Mouse (Mus musculus) ES-E14 (cell line): ENCODE measurements around the gene Slc44a4. TPM values are rescaled to one million over a fixed set of nuclear protein-coding genes. Genes with fewer than 3 reads are reported as not detected.
"Not testable (repeated sequence)": the region's sequence is repeated elsewhere in the genome, so short reads cannot be mapped to it uniquely, and the experiment has no call there.

Source experiments
- DNase-seq: peaks from one replicate; pipeline ENCODE4 v3.0.0-alpha.2; 2013; ENCODE audit warnings: low read depth, low spot score
- H3K27ac ChIP-seq: 2 replicates; pipeline ENCODE4 v1.5.1; 2012; ENCODE audit warnings: low read depth, mild to moderate bottlenecking, low read length, moderate library complexity, mixed read lengths; ENCODE audit not compliant: poor library complexity, insufficient read depth, severe bottlenecking
- H3K36me3 ChIP-seq: 2 replicates; pipeline ENCODE4 v1.6.1; 2012; ENCODE audit warnings: mild to moderate bottlenecking, low read length, moderate library complexity, mixed read lengths; ENCODE audit not compliant: control insufficient read depth, poor library complexity, insufficient read depth, severe bottlenecking
- H3K4me1 ChIP-seq, 2 experiments: fragments of 150-350 bp in 1 of 2; sonication (generic) in 1 of 2; 2 replicates each; pipeline ENCODE4 v1.6.1; 2012; ENCODE audit warnings: low read length in 2 of 2, mild to moderate bottlenecking in 1 of 2, mixed read lengths in 1 of 2; ENCODE audit not compliant: control insufficient read depth in 2 of 2, insufficient read depth in 2 of 2, poor library complexity in 1 of 2
- H3K4me3 ChIP-seq, 2 experiments: fragments of 150-350 bp in 1 of 2; sonication (generic) in 1 of 2; 2 replicates each; pipeline ENCODE4 v1.5.1; 2012; ENCODE audit warnings: low read length in 2 of 2, low read depth in 1 of 2, mild to moderate bottlenecking in 1 of 2, mixed read lengths in 1 of 2; ENCODE audit not compliant: insufficient read depth in 1 of 2, poor library complexity in 1 of 2, severe bottlenecking in 1 of 2
- H3K9ac ChIP-seq: 2 replicates; pipeline ENCODE4 v1.6.1; 2012; ENCODE audit warnings: low read depth, mild to moderate bottlenecking, low read length, mixed read lengths; ENCODE audit not compliant: poor library complexity, insufficient read depth, severe bottlenecking
- H3K9me3 ChIP-seq: fragments of 150-350 bp; sonication (generic); 2 replicates; pipeline ENCODE4 v1.6.1; 2012; ENCODE audit warnings: low read depth, mild to moderate bottlenecking, low read length; ENCODE audit not compliant: control insufficient read depth, insufficient read depth
- CHD2 ChIP-seq: IDR thresholded peaks from 2 replicates; pipeline ENCODE4 v1.6.1; 2014; ENCODE audit warnings: mild to moderate bottlenecking, low read depth, low read length, inconsistent platforms
- HCFC1 ChIP-seq: IDR thresholded peaks from 2 replicates; pipeline ENCODE4 v1.6.1; 2012; ENCODE audit warnings: low read length, inconsistent platforms, borderline replicate concordance; ENCODE audit not compliant: insufficient read depth
- MAFK ChIP-seq: IDR thresholded peaks from 2 replicates; pipeline ENCODE4 v1.6.1; 2014; ENCODE audit warnings: mild to moderate bottlenecking, low read depth, low read length, inconsistent platforms; ENCODE audit not compliant: insufficient read depth
- ZC3H11A ChIP-seq: IDR thresholded peaks from 2 replicates; pipeline ENCODE4 v1.6.1; 2012; ENCODE audit warnings: low read depth, mild to moderate bottlenecking, inconsistent platforms, low read length, borderline replicate concordance
- ZNF384 ChIP-seq: IDR thresholded peaks from 2 replicates; pipeline ENCODE4 v1.6.1; 2012; ENCODE audit warnings: low read depth, low read length, inconsistent platforms
- in situ Hi-C, 2 experiments: fragments of 600-800 bp; cut with MboI; formaldehyde crosslinking; loops; one replicate each; pipeline ENCODE4 v1.15.1; 2025; ENCODE audit warnings: low sequenced_read_pairs in 2 of 2, inconsistent platforms in 1 of 2; ENCODE audit not compliant: unreplicated experiment in 2 of 2
- total RNA-seq: library from RNA; depleted of rRNA; stranded (reverse); fragments of 300-350 nt; gene quantifications from 2 replicates; pipeline ENCODE4 v1.2.3, GENCODE M21; 2012

The Slc44a4 gene
- total RNA-seq, 1 experiment: 5.5 TPM

GRCm38 (mm10) chr17:34953904-34954303, 39.6 kb downstream of the Slc44a4 start:
- Histone ChIP-seq H3K36me3 (peaks cover 27% of the 10 kb centered on the region), H3K4me1 (no peaks in the 10 kb centered on the region), H3K9me3 (no peaks in the 10 kb centered on the region), H3K4me3 (no peak overlapping the region), H3K27ac (no peak overlapping the region), H3K9ac (no peak overlapping the region)
- in situ Hi-C loops: no loop called here
- no peak for DNase-seq
- TF ChIP-seq HCFC1: no peak
- no peak for TF ChIP-seq CHD2
- no peak for TF ChIP-seq ZNF384
- no peak for TF ChIP-seq ZC3H11A

- Histone ChIP-seq H3K9ac (no peak overlapping the region), H3K27ac (no peak overlapping the region), H3K4me1 (no peaks in the 10 kb centered on the region), H3K36me3 (peaks cover 24% of the 10 kb centered on the region), H3K9me3 (no peaks in the 10 kb centered on the region), H3K4me3 (no peak overlapping the region)
- TF ChIP-seq ZC3H11A: no peak
- TF ChIP-seq MAFK: no peak
- TF ChIP-seq HCFC1: no peak
- TF ChIP-seq CHD2: no peak
- no peak for TF ChIP-seq ZNF384
- in situ Hi-C loops: no loop called here
- no peak for DNase-seq
Measured at GRCm38 (mm10) chr17:34954831-34955230, 40.6 kb downstream of the Slc44a4 start.

- Histone ChIP-seq H3K4me3 (no peak overlapping the region), H3K9me3 (no peaks in the 10 kb centered on the region), H3K27ac (no peak overlapping the region), H3K36me3 (peaks cover 13% of the 10 kb centered on the region), H3K9ac (no peak overlapping the region), H3K4me1 (peaks cover 0 to 2% of the 10 kb centered on the region in 2 experiments; a peak in 1 of 4 replicates)
- DNase-seq: no peak
- TF ChIP-seq ZNF384 (no peak), MAFK (no peak), ZC3H11A (no peak), HCFC1 (no peak)
- in situ Hi-C loops: no loop called here
Measured at GRCm38 (mm10) chr17:34955884-34956283, 41.6 kb downstream of the Slc44a4 start.

GRCm38 (mm10) chr17:34956340-34956739, 42.1 kb downstream of the Slc44a4 start:
- no peak overlapping the region for H3K27ac ChIP-seq
- H3K9me3 ChIP-seq: no peaks in the 10 kb centered on the region
- H3K9ac ChIP-seq: no peak overlapping the region
- no peak overlapping the region for H3K4me3 ChIP-seq
- H3K36me3 ChIP-seq: peaks cover 9% of the 10 kb centered on the region
- H3K4me1 ChIP-seq: peaks cover 0 to 2% of the 10 kb centered on the region in 2 experiments; a peak in 1 of 4 replicates
- in situ Hi-C loops: no loop called here
- TF ChIP-seq HCFC1 (no peak), CHD2 (no peak), ZC3H11A (no peak), ZNF384 (no peak), MAFK (no peak)
- DNase-seq: no peak

- DNase-seq, H3K9ac ChIP-seq, H3K36me3 ChIP-seq, H3K4me1 ChIP-seq, in situ Hi-C loops, H3K27ac ChIP-seq, H3K9me3 ChIP-seq: not testable (repeated sequence)
- peak overlapping the region in 1 of 2 experiments; percentile 50; a peak in 1 of 4 replicates for H3K4me3 ChIP-seq
Measured at GRCm38 (mm10) chr17:34957291-34957690, 43.0 kb downstream of the Slc44a4 start.

GRCm38 (mm10) chr17:34957966-34958365, 43.7 kb downstream of the Slc44a4 start:
- H3K4me1 ChIP-seq, H3K27ac ChIP-seq, H3K4me3 ChIP-seq, H3K36me3 ChIP-seq, H3K9ac ChIP-seq, in situ Hi-C loops, H3K9me3 ChIP-seq, DNase-seq: not testable (repeated sequence)

GRCm38 (mm10) chr17:34958734-34959129, 44.5 kb downstream of the Slc44a4 start:
- H3K9ac ChIP-seq, H3K9me3 ChIP-seq, H3K27ac ChIP-seq, H3K4me1 ChIP-seq, DNase-seq, in situ Hi-C loops, H3K36me3 ChIP-seq: not testable (repeated sequence)
- peak overlapping the region; percentile 54 to 60; a peak in 3 of 4 replicates for H3K4me3 ChIP-seq
